Mouse (Mus musculus) ES-E14 (cell line): ENCODE results near the gene Pygm. TPM values are rescaled to one million over a fixed set of nuclear protein-coding genes. Genes with fewer than 3 reads are reported as not detected.

Experiments used
- DNase-seq: peaks from one replicate; pipeline ENCODE4 v3.0.0-alpha.2; 2013; ENCODE audit warnings: low read depth, low spot score
- H3K27ac ChIP-seq: 2 replicates; pipeline ENCODE4 v1.5.1; 2012; ENCODE audit warnings: low read depth, mild to moderate bottlenecking, low read length, moderate library complexity, mixed read lengths; ENCODE audit not compliant: poor library complexity, insufficient read depth, severe bottlenecking
- H3K36me3 ChIP-seq: 2 replicates; pipeline ENCODE4 v1.6.1; 2012; ENCODE audit warnings: mild to moderate bottlenecking, low read length, moderate library complexity, mixed read lengths; ENCODE audit not compliant: control insufficient read depth, poor library complexity, insufficient read depth, severe bottlenecking
- H3K4me1 ChIP-seq, 2 experiments: fragments of 150-350 bp in 1 of 2; sonication (generic) in 1 of 2; 2 replicates each; pipeline ENCODE4 v1.6.1; 2012; ENCODE audit warnings: low read length in 2 of 2, mild to moderate bottlenecking in 1 of 2, mixed read lengths in 1 of 2; ENCODE audit not compliant: control insufficient read depth in 2 of 2, insufficient read depth in 2 of 2, poor library complexity in 1 of 2
- H3K4me3 ChIP-seq, 2 experiments: fragments of 150-350 bp in 1 of 2; sonication (generic) in 1 of 2; 2 replicates each; pipeline ENCODE4 v1.5.1; 2012; ENCODE audit warnings: low read length in 2 of 2, low read depth in 1 of 2, mild to moderate bottlenecking in 1 of 2, mixed read lengths in 1 of 2; ENCODE audit not compliant: insufficient read depth in 1 of 2, poor library complexity in 1 of 2, severe bottlenecking in 1 of 2
- H3K9ac ChIP-seq: 2 replicates; pipeline ENCODE4 v1.6.1; 2012; ENCODE audit warnings: low read depth, mild to moderate bottlenecking, low read length, mixed read lengths; ENCODE audit not compliant: poor library complexity, insufficient read depth, severe bottlenecking
- H3K9me3 ChIP-seq: fragments of 150-350 bp; sonication (generic); 2 replicates; pipeline ENCODE4 v1.6.1; 2012; ENCODE audit warnings: low read depth, mild to moderate bottlenecking, low read length; ENCODE audit not compliant: control insufficient read depth, insufficient read depth
- CHD2 ChIP-seq: IDR thresholded peaks from 2 replicates; pipeline ENCODE4 v1.6.1; 2014; ENCODE audit warnings: mild to moderate bottlenecking, low read depth, low read length, inconsistent platforms
- HCFC1 ChIP-seq: IDR thresholded peaks from 2 replicates; pipeline ENCODE4 v1.6.1; 2012; ENCODE audit warnings: low read length, inconsistent platforms, borderline replicate concordance; ENCODE audit not compliant: insufficient read depth
- MAFK ChIP-seq: IDR thresholded peaks from 2 replicates; pipeline ENCODE4 v1.6.1; 2014; ENCODE audit warnings: mild to moderate bottlenecking, low read depth, low read length, inconsistent platforms; ENCODE audit not compliant: insufficient read depth
- ZC3H11A ChIP-seq: IDR thresholded peaks from 2 replicates; pipeline ENCODE4 v1.6.1; 2012; ENCODE audit warnings: low read depth, mild to moderate bottlenecking, inconsistent platforms, low read length, borderline replicate concordance
- ZNF384 ChIP-seq: IDR thresholded peaks from 2 replicates; pipeline ENCODE4 v1.6.1; 2012; ENCODE audit warnings: low read depth, low read length, inconsistent platforms
- in situ Hi-C, 2 experiments: fragments of 600-800 bp; cut with MboI; formaldehyde crosslinking; loops; one replicate each; pipeline ENCODE4 v1.15.1; 2025; ENCODE audit warnings: low sequenced_read_pairs in 2 of 2, inconsistent platforms in 1 of 2; ENCODE audit not compliant: unreplicated experiment in 2 of 2
- total RNA-seq: library from RNA; depleted of rRNA; stranded (reverse); fragments of 300-350 nt; gene quantifications from 2 replicates; pipeline ENCODE4 v1.2.3, GENCODE M21; 2012

Pygm gene
- total RNA-seq, 1 experiment = 4.6 TPM

- Histone ChIP-seq H3K9me3 (no peaks in the 10 kb centered on the region), H3K27ac (no peak overlapping the region), H3K4me3 (0 out of 4 replicates have a peak overlapping the region, but pooled peaks of 1 of the 2 experiments have one; percentile 2), H3K9ac (no peak overlapping the region; the same call in 1 of the 2 replicates), H3K36me3 (0 out of 2 replicates have a peak, but pooled peaks cover 3% of the 10 kb centered on the region), H3K4me1 (peaks cover 0 to 52% of the 10 kb centered on the region in 2 experiments; a peak in 2 of 4 replicates)
- TF ChIP-seq HCFC1 (no peak), MAFK (no peak), CHD2 (no peak), ZNF384 (no peak), ZC3H11A (no peak)
- in situ Hi-C loops = no loop called here
- no peak for DNase-seq
Observed at GRCm38 (mm10) chr19:6405433-6405832, 21.2 kb downstream of the Pygm start.

GRCm38 (mm10) chr19:6407109-6407508 lies 22.9 kb downstream of the Pygm start:
- Histone ChIP-seq H3K9me3 (no peaks in the 10 kb centered on the region), H3K4me3 (no peak overlapping the region), H3K36me3 (0 out of 2 replicates have a peak, but pooled peaks cover 3% of the 10 kb centered on the region), H3K4me1 (peaks cover 2 to 53% of the 10 kb centered on the region in 2 experiments), H3K27ac (no peak overlapping the region), H3K9ac (no peak overlapping the region)
- TF ChIP-seq MAFK (no peak), ZC3H11A (no peak), HCFC1 (no peak), CHD2 (no peak), ZNF384 (no peak)
- no peak for DNase-seq
- in situ Hi-C loops = no loop called here

GRCm38 (mm10) chr19:6407816-6408510 lies 23.8 kb downstream of the Pygm start:
- Histone ChIP-seq H3K27ac (peak overlapping the region; percentile 73; the same call in 1 of the 2 replicates), H3K9me3 (no peaks in the 10 kb centered on the region), H3K9ac (peak overlapping the region; percentile 42; the same call in 1 of the 2 replicates), H3K36me3 (0 out of 2 replicates have a peak, but pooled peaks cover 3% of the 10 kb centered on the region), H3K4me3 (peak overlapping the region; percentile 45 to 54), H3K4me1 (peaks cover 4 to 46% of the 10 kb centered on the region in 2 experiments)
- no peak for TF ChIP-seq HCFC1
- no peak for TF ChIP-seq ZC3H11A
- no peak for TF ChIP-seq MAFK
- no peak for TF ChIP-seq ZNF384
- no peak for TF ChIP-seq CHD2
- no peak for DNase-seq
- in situ Hi-C loops = no loop called here

- Histone ChIP-seq H3K4me1 (peaks cover 6 to 40% of the 10 kb centered on the region in 2 experiments), H3K36me3 (peaks cover 2% of the 10 kb centered on the region; the same call in 1 of the 2 replicates), H3K27ac (peak overlapping the region; percentile 73; the same call in 1 of the 2 replicates), H3K9ac (peak overlapping the region; percentile 42; the same call in 1 of the 2 replicates), H3K9me3 (no peaks in the 10 kb centered on the region), H3K4me3 (peak overlapping the region; percentile 45 to 54; a peak in 3 of 4 replicates)
- no peak for TF ChIP-seq ZNF384
- TF ChIP-seq CHD2 = no peak
- no peak for TF ChIP-seq HCFC1
- TF ChIP-seq MAFK = no peak
- no peak for TF ChIP-seq ZC3H11A
- in situ Hi-C loops = no loop called here
- no peak for DNase-seq
Observed at GRCm38 (mm10) chr19:6408749-6409148, 24.6 kb downstream of the Pygm start.
